Mouse (Mus musculus) ES-Bruce4 (cell line): ENCODE data around the gene Nxnl1.

Experiments used
- CTCF ChIP-seq: IDR thresholded peaks from one replicate; pipeline ENCODE4 v1.8.1; 2011; ENCODE audit warnings: low read depth, low read length
- POLR2A ChIP-seq: IDR thresholded peaks from one replicate; pipeline ENCODE4 v1.8.1; 2011; ENCODE audit warnings: low read length; ENCODE audit not compliant: insufficient read depth

- no peak for TF ChIP-seq POLR2A
- no peak for TF ChIP-seq CTCF
These were observed 31.1 kb upstream of the Nxnl1 start, which contains the start of gene Fam129c for GRCm38 (mm10) chr8:71597451-71597850.
